Mouse (Mus musculus) embryonic fibroblast, embryonic 13.5 days (primary cell): ENCODE results near the gene Oaz3. TPM values are rescaled to one million over a fixed set of nuclear protein-coding genes. Genes with fewer than 3 reads are reported as not detected.

Source experiments
- H3K27ac ChIP-seq: 2 replicates; pipeline ENCODE4 v1.5.1; 2012; ENCODE audit warnings: low read length, control low read depth, inconsistent platforms; ENCODE audit not compliant: insufficient read depth
- H3K4me1 ChIP-seq: 2 replicates; pipeline ENCODE4 v1.6.1; 2011; ENCODE audit warnings: low read length; ENCODE audit not compliant: control insufficient read depth, insufficient read depth
- H3K4me3 ChIP-seq: 2 replicates; pipeline ENCODE4 v1.5.1; 2011; ENCODE audit warnings: mild to moderate bottlenecking, control low read depth, low read length; ENCODE audit not compliant: insufficient read depth
- CTCF ChIP-seq: IDR thresholded peaks from 2 replicates; pipeline ENCODE4 v1.5.1; 2011; ENCODE audit warnings: mild to moderate bottlenecking, control low read depth, low read length, moderate library complexity, borderline replicate concordance; ENCODE audit not compliant: insufficient read depth
- POLR2A ChIP-seq: IDR thresholded peaks from 2 replicates; pipeline ENCODE4 v1.6.1; 2011; ENCODE audit warnings: low read depth, mild to moderate bottlenecking, control low read depth, low read length, moderate library complexity
- polyA plus RNA-seq: library from polyadenylated mRNA; stranded (reverse); fragments of >200 nt; gene quantifications from 2 replicates; pipeline ENCODE4 v1.2.4, GENCODE M21; 2011; ENCODE audit warnings: low read depth; ENCODE audit not compliant: missing spikeins, insufficient read length

The Oaz3 gene
- polyA plus RNA-seq, 1 experiment = not detected

DNA sequence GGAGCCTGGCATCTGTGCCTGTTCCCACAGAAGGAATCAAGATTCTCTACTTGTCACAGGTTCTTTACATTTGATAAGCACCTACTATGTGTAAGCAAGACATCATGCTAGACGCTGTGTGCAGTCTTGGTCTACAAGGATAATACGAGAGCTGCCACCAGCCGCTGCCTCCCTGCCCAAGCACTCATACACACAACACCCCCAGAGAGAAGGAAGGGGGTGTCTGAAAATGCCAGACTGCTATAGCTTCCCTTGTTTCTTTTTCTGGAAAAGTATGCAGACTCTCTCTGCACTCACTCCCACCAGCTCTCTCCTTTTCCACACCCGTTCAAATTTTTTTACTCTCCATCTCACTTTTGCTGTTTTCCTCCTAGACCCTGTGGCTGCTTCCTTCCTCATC, 33.7 kb upstream of the Oaz3 start:
- Histone ChIP-seq H3K4me3 (no peak overlapping the region), H3K4me1 (peaks cover 7% of the 10 kb centered on the region; the same call in 1 of the 2 replicates), H3K27ac (no peak overlapping the region)
- TF ChIP-seq CTCF = no peak
- TF ChIP-seq POLR2A = no peak

DNA sequence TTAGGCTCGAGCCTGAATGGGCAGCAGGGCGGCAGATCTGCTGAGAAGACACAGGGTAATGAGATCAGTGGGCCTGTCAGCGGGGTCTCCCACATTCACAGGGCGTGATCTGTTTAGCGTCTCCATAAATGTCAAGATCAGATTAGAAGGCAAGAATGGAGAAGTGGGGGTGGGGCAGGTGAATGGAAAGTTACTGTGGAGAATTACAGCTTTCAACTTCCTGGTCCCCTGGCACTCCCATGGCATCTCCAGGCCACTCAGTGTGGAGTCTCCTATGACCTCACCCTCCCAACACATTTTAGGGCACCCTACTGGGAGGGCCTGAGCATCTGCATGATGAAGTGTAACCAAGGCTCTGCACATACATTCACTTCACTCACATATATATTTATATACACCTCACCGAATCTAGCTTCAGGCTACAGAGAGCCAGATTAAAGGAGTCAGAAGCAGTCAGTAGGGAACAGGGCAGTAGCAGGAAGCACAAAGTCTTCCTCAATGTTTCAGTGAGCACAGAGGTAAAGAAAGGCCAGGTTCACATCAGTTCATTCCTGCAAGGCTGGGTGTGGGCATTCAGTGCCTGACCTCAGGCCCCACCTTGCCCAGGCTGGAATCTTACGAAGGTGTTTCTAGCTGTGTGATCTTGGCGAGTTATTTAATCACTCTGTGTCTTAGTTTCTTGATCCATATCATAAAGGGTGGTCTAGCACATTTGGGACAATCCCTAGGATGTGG, 32.8 kb upstream of the Oaz3 start:
- Histone ChIP-seq H3K27ac (no peak overlapping the region), H3K4me3 (no peak overlapping the region), H3K4me1 (peaks cover 9% of the 10 kb centered on the region; the same call in 1 of the 2 replicates)
- TF ChIP-seq CTCF (no peak), POLR2A (no peak)

DNA sequence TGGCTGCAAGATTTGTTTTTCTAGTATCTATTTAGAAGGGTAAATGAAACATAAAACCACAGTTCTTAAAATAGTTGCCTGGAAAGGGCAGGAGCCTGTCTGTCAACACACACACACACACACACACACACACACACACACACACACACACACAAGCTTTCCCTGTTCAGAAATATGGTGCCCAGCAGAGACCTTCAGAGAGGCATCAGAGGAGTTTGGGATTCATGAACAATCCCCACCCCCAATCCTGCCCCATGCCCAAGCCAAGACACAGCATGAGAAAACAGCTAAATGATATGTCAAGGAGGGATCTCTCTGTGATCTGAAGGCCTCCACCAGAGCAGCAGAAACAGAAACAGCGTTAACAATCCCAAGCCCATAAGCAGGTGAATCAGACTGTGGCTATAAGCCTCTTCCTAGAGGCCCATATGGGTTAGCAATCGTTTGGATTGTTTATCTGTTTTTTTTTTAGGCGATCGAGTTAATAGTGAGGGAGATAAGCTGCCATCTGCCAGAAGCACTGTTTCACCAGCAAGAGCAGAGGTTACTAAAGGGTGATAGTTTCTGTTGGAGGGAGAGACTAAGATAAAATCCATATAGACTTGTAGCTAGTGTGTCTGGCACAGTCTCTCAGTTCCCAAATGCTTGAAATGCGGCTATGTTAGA, 30.0 kb upstream of the Oaz3 start:
- Histone ChIP-seq H3K4me3 (no peak overlapping the region), H3K27ac (no peak overlapping the region), H3K4me1 (peaks cover 9% of the 10 kb centered on the region; the same call in 1 of the 2 replicates)
- no peak for TF ChIP-seq POLR2A
- TF ChIP-seq CTCF = no peak

DNA sequence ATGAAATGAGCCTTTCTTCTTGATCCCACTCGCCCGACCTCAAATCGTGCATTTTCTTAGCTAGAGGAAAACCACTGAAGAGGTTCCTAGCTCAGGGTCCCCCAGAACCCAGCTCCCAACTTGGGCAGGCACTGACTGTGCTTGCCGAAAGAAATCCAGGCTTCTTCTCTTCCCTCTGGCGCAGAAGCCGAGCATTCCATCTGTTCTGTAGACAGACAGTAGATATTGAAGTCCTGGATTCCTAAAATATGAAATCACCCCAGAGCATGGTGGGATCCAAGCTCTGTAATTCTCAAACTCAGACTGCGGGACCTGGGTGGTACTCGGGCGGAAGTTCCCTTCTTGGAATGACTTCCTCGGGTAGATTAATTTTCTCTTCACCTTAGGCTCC, 29.4 kb upstream of the Oaz3 start:
- peaks cover 9% of the 10 kb centered on the region; the same call in 1 of the 2 replicates for H3K4me1 ChIP-seq
- TF ChIP-seq POLR2A = no peak
- TF ChIP-seq CTCF = no peak
- H3K4me3 ChIP-seq = no peak overlapping the region
- peak overlapping the region; percentile 16; the same call in 1 of the 2 replicates for H3K27ac ChIP-seq

DNA sequence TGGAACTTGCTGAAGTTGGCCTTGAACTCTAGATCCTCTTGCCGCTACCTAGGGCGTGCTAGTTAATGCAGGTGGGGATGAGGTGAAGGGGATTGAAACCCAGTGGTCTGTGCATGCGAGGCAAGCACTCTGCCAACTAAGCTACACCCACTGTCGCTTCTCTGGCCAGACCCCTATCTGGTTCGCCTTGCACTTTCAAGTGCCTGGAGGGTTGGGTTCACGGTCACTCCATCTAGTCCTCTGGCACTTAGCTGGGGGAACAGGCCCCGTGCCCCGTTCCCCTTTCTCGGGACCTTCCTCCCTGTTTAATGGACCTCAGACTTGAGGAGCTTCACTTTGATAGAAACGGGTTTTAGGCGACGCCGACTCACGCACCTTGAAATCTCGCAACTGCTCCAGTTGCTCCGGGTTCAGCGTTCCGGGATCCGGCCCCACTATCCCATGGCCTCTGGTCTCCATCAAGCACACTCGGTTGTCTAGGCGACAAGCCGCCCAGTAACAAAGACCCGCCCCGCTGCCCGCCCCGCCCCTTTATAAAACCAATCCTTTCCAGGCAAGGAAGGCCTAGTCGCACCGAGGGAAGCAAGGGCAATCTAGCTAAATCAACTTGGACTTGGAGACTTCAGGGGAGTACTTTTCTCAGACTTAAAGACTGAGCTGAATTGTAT, 28.9 kb upstream of the Oaz3 start:
- H3K4me3 ChIP-seq = no peak overlapping the region
- no peak for TF ChIP-seq CTCF
- TF ChIP-seq POLR2A = peak; percentile 37; the same call in 1 of the 2 replicates
- peaks cover 9% of the 10 kb centered on the region; the same call in 1 of the 2 replicates for H3K4me1 ChIP-seq
- peak overlapping the region; percentile 16; the same call in 1 of the 2 replicates for H3K27ac ChIP-seq

DNA sequence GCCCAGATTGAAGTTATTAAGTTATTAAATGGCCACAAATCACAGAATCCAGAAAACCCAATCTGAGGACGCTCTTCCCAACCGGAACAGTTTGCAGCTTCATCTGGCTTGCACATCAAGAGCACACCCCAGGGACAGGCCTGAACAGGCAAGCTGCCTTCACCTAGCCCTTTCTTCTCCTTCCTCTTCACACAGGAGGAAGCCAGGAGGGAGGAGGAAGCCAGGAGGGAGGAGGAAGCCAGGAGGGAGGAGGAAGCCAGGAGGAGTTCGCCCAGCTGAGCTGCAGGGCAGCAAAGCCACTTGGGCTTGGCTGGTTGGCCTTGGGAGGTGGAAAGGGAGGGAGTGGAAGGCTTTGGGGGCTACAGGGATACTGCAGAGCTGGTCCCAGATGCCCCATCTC, 25.2 kb upstream of the Oaz3 start:
- Histone ChIP-seq H3K27ac (no peak overlapping the region), H3K4me3 (no peak overlapping the region), H3K4me1 (peaks cover 9% of the 10 kb centered on the region; the same call in 1 of the 2 replicates)
- TF ChIP-seq CTCF (no peak), POLR2A (no peak)

DNA sequence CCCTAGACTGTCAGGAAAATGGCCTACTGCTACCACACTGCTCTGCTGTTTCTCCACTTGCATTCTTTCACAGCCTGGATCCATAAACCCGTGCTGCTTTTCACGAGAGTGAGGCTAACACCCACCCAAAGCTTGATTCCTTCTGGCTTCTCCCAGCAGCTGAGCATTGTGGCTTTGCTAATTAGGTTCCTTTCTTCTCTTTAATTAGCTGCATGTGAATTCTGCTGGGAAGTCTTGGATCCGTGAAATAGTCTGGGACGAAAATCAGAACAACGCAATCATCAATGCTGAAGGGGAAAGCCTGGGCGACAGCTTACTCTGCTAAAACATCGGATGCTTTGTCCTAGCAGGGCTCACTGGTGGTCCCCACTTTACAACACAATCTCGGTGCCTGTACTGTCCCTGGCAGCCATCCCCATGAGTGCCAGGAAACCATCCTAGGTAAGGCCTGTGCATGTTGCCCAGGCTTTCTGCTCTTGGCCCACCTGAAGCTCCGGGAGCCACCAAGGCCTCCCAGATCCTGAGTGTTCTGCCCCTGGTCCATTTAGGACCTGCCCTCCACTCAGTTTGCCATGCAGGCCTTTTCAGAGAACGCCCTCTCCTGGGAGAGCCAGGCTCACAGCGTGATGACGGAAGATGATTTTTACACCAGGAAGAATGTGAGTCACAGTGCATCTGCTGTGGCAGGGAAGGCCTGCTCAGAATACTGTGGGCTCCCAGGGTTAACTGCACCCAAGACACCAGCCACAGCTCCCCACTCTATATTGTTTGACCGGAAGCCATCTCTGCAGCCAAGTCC, 22.1 kb upstream of the Oaz3 start:
- TF ChIP-seq CTCF (no peak), POLR2A (no peak)
- no peak overlapping the region for H3K27ac ChIP-seq
- H3K4me1 ChIP-seq = no peaks in the 10 kb centered on the region
- no peak overlapping the region for H3K4me3 ChIP-seq

DNA sequence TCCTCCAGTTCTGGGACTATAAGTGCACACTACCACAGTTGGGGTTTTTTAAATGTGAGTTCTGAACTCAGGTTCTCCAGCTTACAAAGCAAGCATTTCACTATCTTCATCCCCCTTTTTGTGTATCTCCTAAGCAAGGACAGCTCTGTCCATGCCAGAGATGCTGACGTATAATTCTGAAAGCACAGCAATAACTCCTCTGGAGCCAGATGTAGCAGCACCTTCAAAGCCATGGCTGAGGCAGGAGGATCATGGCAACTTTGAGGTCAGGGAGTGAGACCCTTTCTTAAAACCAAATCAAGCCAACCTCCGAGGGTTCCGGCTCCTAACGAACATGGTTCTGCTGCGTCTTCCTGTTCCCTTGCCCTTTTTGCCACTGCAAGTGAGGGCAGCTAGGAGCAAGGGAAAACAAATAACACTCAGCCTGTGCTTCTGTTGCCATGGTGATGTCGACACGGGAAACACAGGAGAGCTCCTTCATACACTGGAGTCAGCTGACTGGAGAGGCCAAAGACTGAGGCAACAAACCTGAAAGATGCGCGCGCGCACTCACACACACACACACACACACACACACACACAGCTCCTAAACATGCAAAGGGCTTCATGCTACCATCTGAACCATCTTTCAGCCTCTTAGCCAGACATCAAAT, 20.3 kb upstream of the Oaz3 start:
- Histone ChIP-seq H3K4me3 (no peak overlapping the region), H3K4me1 (no peaks in the 10 kb centered on the region), H3K27ac (no peak overlapping the region)
- no peak for TF ChIP-seq CTCF
- TF ChIP-seq POLR2A = no peak

DNA sequence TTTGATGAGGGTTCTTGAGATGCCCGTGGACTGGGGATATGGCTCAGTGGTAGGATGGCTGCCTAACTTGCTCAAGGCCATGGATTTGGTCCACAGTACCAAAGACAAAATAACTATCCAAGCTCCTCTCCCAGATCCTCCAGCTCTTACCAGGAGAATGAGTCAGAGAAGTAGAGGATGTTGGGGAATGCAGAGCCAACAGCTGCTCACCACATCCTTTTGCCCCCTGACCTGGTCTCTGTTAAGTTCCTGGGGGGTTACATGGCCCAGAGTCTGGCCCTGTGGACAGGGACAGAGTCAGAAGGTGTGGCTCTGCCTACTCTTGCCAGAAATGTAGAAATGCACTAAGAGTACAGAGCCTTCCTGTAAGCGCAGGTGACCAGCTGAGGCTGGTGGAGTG, 16.1 kb upstream of the Oaz3 start:
- Histone ChIP-seq H3K4me3 (no peak overlapping the region), H3K4me1 (no peaks in the 10 kb centered on the region), H3K27ac (no peak overlapping the region)
- TF ChIP-seq CTCF = no peak
- no peak for TF ChIP-seq POLR2A
